Mouse (Mus musculus) erythroblast, embryonic 14.5 days (primary cell): ENCODE measurements around the gene Vmn2r7.

Experiments
- GATA1 ChIP-seq: IDR thresholded peaks from 2 replicates; pipeline ENCODE4 v1.6.1; 2012; ENCODE audit warnings: low read length, inconsistent platforms, mixed read lengths
- TAL1 ChIP-seq: IDR thresholded peaks from 3 replicates; pipeline ENCODE4 v1.6.1; 2012; ENCODE audit warnings: low read length, inconsistent platforms, mixed read lengths

GRCm38 (mm10) chr3:64790509-64791244 lies 53.9 kb downstream of the Vmn2r7 start:
- TF ChIP-seq GATA1 (no peak), TAL1 (no peak)
